Mouse (Mus musculus) midbrain, postnatal 0 days (tissue): ENCODE data around the gene Srgap2. TPM values are rescaled to one million over a fixed set of nuclear protein-coding genes. Genes with fewer than 3 reads are reported as not detected.
A peak's percentile ranks its signal among the peaks of the same experiment; 100 is the strongest.

ENCODE experiments used
- ATAC-seq: fragments of 200-750 bp; cut with Nextera tagmentation; 2 replicates; pipeline ENCODE4 v1.8.0; 2017; ENCODE audit warnings: moderate number of reproducible peaks, mild to moderate bottlenecking, moderate TSS enrichment, moderate library complexity; ENCODE audit not compliant: low FRiP score
- DNase-seq: peaks from one replicate; pipeline ENCODE4 v3.0.0-alpha.2; 2015; ENCODE audit warnings: low spot score
- H3K27ac ChIP-seq: fragments of 300-500 bp; sonication (generic); 2 replicates; pipeline ENCODE4 v1.5.1; 2014; ENCODE audit warnings: low read depth, mild to moderate bottlenecking, low read length, mixed read lengths
- H3K27me3 ChIP-seq: fragments of 300-500 bp; sonication (generic); 2 replicates; pipeline ENCODE4 v1.6.1; 2014; ENCODE audit warnings: low read length, control low read depth, mixed read lengths; ENCODE audit not compliant: insufficient read depth
- H3K36me3 ChIP-seq: fragments of 300-500 bp; sonication (generic); 2 replicates; pipeline ENCODE4 v1.6.1; 2014; ENCODE audit warnings: low read length, control low read depth, mixed read lengths; ENCODE audit not compliant: insufficient read depth
- H3K4me1 ChIP-seq: fragments of 300-500 bp; sonication (generic); 2 replicates; pipeline ENCODE4 v1.6.1; 2014; ENCODE audit warnings: mild to moderate bottlenecking, control low read depth, antibody characterized with exemption, low read length, mixed read lengths; ENCODE audit not compliant: insufficient read depth
- H3K4me2 ChIP-seq: fragments of 300-500 bp; sonication (generic); 2 replicates; pipeline ENCODE4 v1.6.1; 2014; ENCODE audit warnings: low read depth, mild to moderate bottlenecking, low read length, mixed read lengths; ENCODE audit not compliant: poor library complexity, severe bottlenecking
- H3K4me3 ChIP-seq: fragments of 300-500 bp; sonication (generic); 2 replicates; pipeline ENCODE4 v1.5.1; 2014; ENCODE audit warnings: low read depth, mild to moderate bottlenecking, low read length, moderate library complexity
- H3K9ac ChIP-seq: fragments of 300-500 bp; sonication (generic); replicated peaks from 2 replicates; pipeline ENCODE4 v1.6.1; 2014; ENCODE audit warnings: mild to moderate bottlenecking, low read length, moderate library complexity, mixed read lengths; ENCODE audit not compliant: poor library complexity, severe bottlenecking
- H3K9me3 ChIP-seq: fragments of 300-500 bp; sonication (generic); 2 replicates; pipeline ENCODE4 v1.6.1; 2016; ENCODE audit warnings: low read length, control low read depth
- CTCF ChIP-seq: IDR thresholded peaks from 2 replicates; pipeline ENCODE4 v1.5.1; 2016; ENCODE audit warnings: antibody characterized with exemption, mild to moderate bottlenecking
- WGBS: fragments of 180-500 bp; shearing (Covaris S2); extraction: QIAGEN DNeasy Blood & Tissue Kit; methylation state at CpG from one replicate; pipeline ENCODE4 v1.1.7; 2014; 5-methylcytosine and 5-hydroxymethylcytosine counted together
- polyA plus RNA-seq: library from polyadenylated mRNA; unstranded; fragments of >200 nt; fragmentation: Nextera tagmentation; extraction: Ambion mirVana; gene quantifications from 2 replicates; pipeline ENCODE4 v1.2.1, GENCODE M21; 2015
- total RNA-seq: library from RNA; depleted of rRNA; stranded (reverse); fragments of >200 nt; gene quantifications from 2 replicates; pipeline ENCODE4 v1.2.3, GENCODE M21; 2014

The Srgap2 gene
- total and polyA plus RNA-seq, 2 experiments from 2014 or later: 26.9 to 76.1 TPM

GRCm38 (mm10) chr1:131310237-131310818 is 216.8 kb downstream of the Srgap2 start:
- peak; percentile 88 for DNase-seq
- Histone ChIP-seq H3K4me3 (no peak overlapping the region), H3K4me2 (no peak overlapping the region), H3K27ac (no peak overlapping the region), H3K27me3 (no peaks in the 10 kb centered on the region), H3K36me3 (peaks cover 44% of the 10 kb centered on the region), H3K4me1 (no peaks in the 10 kb centered on the region), H3K9ac (no peak overlapping the region), H3K9me3 (no peaks in the 10 kb centered on the region)
- no peak for TF ChIP-seq CTCF
- peak; percentile 44; the same call in 1 of the 2 replicates for ATAC-seq
- 95% methylated on average over 5 of the region's 5 CpGs for WGBS

GRCm38 (mm10) chr1:131300750-131301149 is 226.4 kb downstream of the Srgap2 start:
- Histone ChIP-seq H3K4me2 (no peak overlapping the region), H3K9ac (no peak overlapping the region), H3K4me3 (no peak overlapping the region), H3K27me3 (no peaks in the 10 kb centered on the region), H3K9me3 (no peaks in the 10 kb centered on the region), H3K4me1 (no peaks in the 10 kb centered on the region), H3K36me3 (peaks cover 26% of the 10 kb centered on the region), H3K27ac (no peak overlapping the region)
- no peak for TF ChIP-seq CTCF
- WGBS: 100% methylated on average over 2 of the region's 2 CpGs
- DNase-seq (no peak), ATAC-seq (no peak)

- no peak overlapping the region for H3K9ac ChIP-seq
- no peak overlapping the region for H3K4me3 ChIP-seq
- DNase-seq: peak; percentile 78
- ATAC-seq: peak; percentile 41; the same call in 1 of the 2 replicates
- no peaks in the 10 kb centered on the region for H3K27me3 ChIP-seq
- H3K27ac ChIP-seq: no peak overlapping the region; the same call in 1 of the 2 replicates
- H3K9me3 ChIP-seq: no peaks in the 10 kb centered on the region
- H3K4me2 ChIP-seq: no peak overlapping the region
- no peaks in the 10 kb centered on the region for H3K4me1 ChIP-seq
- TF ChIP-seq CTCF: no peak
- WGBS: 91% methylated on average over 6 of the region's 6 CpGs
- peaks cover 31% of the 10 kb centered on the region for H3K36me3 ChIP-seq
These were observed 227.4 kb downstream of the Srgap2 start for GRCm38 (mm10) chr1:131299788-131300187.

- Histone ChIP-seq H3K27me3 (no peaks in the 10 kb centered on the region), H3K27ac (no peak overlapping the region), H3K36me3 (peaks cover 31% of the 10 kb centered on the region), H3K4me1 (no peaks in the 10 kb centered on the region), H3K4me3 (no peak overlapping the region), H3K4me2 (no peak overlapping the region), H3K9ac (no peak overlapping the region), H3K9me3 (no peaks in the 10 kb centered on the region)
- no peak for ATAC-seq
- no peak for TF ChIP-seq CTCF
- 60% methylated on average over 3 of the region's 3 CpGs for WGBS
- DNase-seq: no peak
These were observed 227.9 kb downstream of the Srgap2 start for GRCm38 (mm10) chr1:131299240-131299639.

GRCm38 (mm10) chr1:131298171-131298570 is 229.0 kb downstream of the Srgap2 start:
- 93% methylated on average over 9 of the region's 9 CpGs for WGBS
- H3K36me3 ChIP-seq: peaks cover 37% of the 10 kb centered on the region

GRCm38 (mm10) chr1:131296726-131297125 is 230.4 kb downstream of the Srgap2 start:
- no peak overlapping the region for H3K4me2 ChIP-seq
- no peaks in the 10 kb centered on the region for H3K27me3 ChIP-seq
- H3K4me3 ChIP-seq: no peak overlapping the region
- no peak for TF ChIP-seq CTCF
- H3K4me1 ChIP-seq: no peaks in the 10 kb centered on the region
- H3K9me3 ChIP-seq: no peaks in the 10 kb centered on the region
- H3K27ac ChIP-seq: no peak overlapping the region
- DNase-seq (no peak), ATAC-seq (no peak)
- WGBS: 97% methylated on average over 7 of the region's 7 CpGs
- H3K36me3 ChIP-seq: peaks cover 46% of the 10 kb centered on the region
- H3K9ac ChIP-seq: no peak overlapping the region

More at GRCm38 (mm10) chr1:131298171-131298570, 229.0 kb downstream of the Srgap2 start:
- Histone ChIP-seq H3K4me1 (no peaks in the 10 kb centered on the region), H3K27me3 (no peaks in the 10 kb centered on the region), H3K4me3 (no peak overlapping the region), H3K4me2 (no peak overlapping the region), H3K9ac (no peak overlapping the region), H3K27ac (no peak overlapping the region), H3K9me3 (no peaks in the 10 kb centered on the region)
- DNase-seq: no peak
- TF ChIP-seq CTCF: no peak
- ATAC-seq: no peak
